Comparison of ENCODE assay signal across 9 mouse cellular contexts in the genomic region with DNA sequence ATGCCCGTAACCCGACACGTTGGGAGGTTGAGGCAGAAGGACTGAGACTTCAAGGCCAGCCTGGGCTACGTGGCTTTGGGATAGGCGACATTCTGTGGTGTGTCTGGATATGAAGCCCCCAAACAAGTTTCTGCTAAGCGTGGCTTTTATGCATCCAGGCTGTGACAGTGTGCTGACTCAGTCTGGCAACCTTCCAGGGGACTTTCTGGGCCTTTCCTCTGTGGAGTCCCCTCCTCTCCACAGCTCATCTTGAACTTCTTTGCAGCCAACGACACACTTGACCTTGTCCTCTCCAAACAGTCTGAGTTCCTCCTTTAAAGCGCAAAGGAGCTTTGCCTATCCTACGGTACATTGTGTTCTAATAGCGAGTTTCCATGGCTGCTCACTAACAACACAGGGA. TPM values are rescaled to one million over a fixed set of nuclear protein-coding genes. Genes with fewer than 3 reads are reported as not detected.
A peak's percentile ranks its signal among the peaks of the same experiment; 100 is the strongest.
DNase-seq lines count a peak whose midpoint lies in the region; ATAC-seq and TF ChIP-seq lines count a peak whose summit lies in the region.
"Had no signal": no experiment of that assay in that cellular context is flagged by ENCODE, and none has a peak within 500 bp of the region (broad histone marks: within the 10 kb centered on the region; RNA-seq: fewer than 3 reads in every experiment).

No protein-coding gene starts in this region.

- no peak overlapping the region for H3K4me3 ChIP-seq in kidney, embryonic 14.5 days (ENCODE audit: low read length)
- H3K4me3 ChIP-seq in lung, embryonic 14.5 days (ENCODE audit: low read depth, low read length): no peak overlapping the region
- no peak overlapping the region for H3K4me3 ChIP-seq in stomach, postnatal 0 days (ENCODE audit: low read depth, low read length)

- no peak overlapping the region for H3K27ac ChIP-seq in kidney, embryonic 14.5 days (ENCODE audit: low read depth, low read length)
- H3K27ac ChIP-seq in lung, embryonic 14.5 days (ENCODE audit: low read depth): peak overlapping the region; percentile 64
- H3K27ac ChIP-seq in stomach, postnatal 0 days (replicated peaks): peak overlapping the region; percentile 53

- no peak for ATAC-seq in kidney, embryonic 14.5 days (ENCODE audit: low FRiP score, low TSS enrichment)
- peak; percentile 49; the same call in 1 of the 2 replicates for ATAC-seq in lung, embryonic 14.5 days (ENCODE audit: insufficient read depth)
- peak; percentile 36 for ATAC-seq in stomach, postnatal 0 days (ENCODE audit: low FRiP score, low TSS enrichment)
- no peak for ATAC-seq in erythroid progenitor cell, adult 5-6 weeks (replicated peaks; ENCODE audit: low FRiP score, poor library complexity, severe bottlenecking)

- TF ChIP-seq CTCF in lung, embryonic 14.5 days (IDR thresholded peaks at IDR 0.05; ENCODE audit: low read depth): no peak
- no peak for TF ChIP-seq CTCF in stomach, postnatal 0 days (IDR thresholded peaks at IDR 0.05; ENCODE audit: low read depth)

- H3K36me3 ChIP-seq in kidney, embryonic 14.5 days (ENCODE audit: control insufficient read depth, insufficient read depth, low read length): no peaks in the 10 kb centered on the region
- H3K36me3 ChIP-seq in lung, embryonic 14.5 days (ENCODE audit: insufficient read depth): no peaks in the 10 kb centered on the region
- no peaks in the 10 kb centered on the region for H3K36me3 ChIP-seq in stomach, postnatal 0 days (ENCODE audit: control insufficient read depth, insufficient read depth, low read length)

- peak; percentile 40 to 54 for DNase-seq in kidney, postnatal 36 days
- DNase-seq in 3T3-L1 (ENCODE audit: low read depth, low spot score): peak; percentile 94
- peak; percentile 89 to 93 for DNase-seq in adrenal gland, adult (ENCODE audit: inconsistent age in 2 of 2, low spot score in 1 of 2)
- peak; percentile 71 to 82 for DNase-seq in heart, adult 18-20 months
- peak; percentile 89 for DNase-seq in lung, embryonic 14.5 days
- peak; percentile 28 for DNase-seq in stomach, postnatal 0 days (ENCODE audit: low spot score)

- H3K4me1 ChIP-seq in kidney, embryonic 14.5 days (ENCODE audit: control insufficient read depth, insufficient read depth, low read length): 0 out of 2 replicates have a peak, but pooled peaks cover 8% of the 10 kb centered on the region
- H3K4me1 ChIP-seq in lung, embryonic 14.5 days (ENCODE audit: insufficient read depth): peaks cover 16% of the 10 kb centered on the region; the same call in 1 of the 2 replicates
- no peaks in the 10 kb centered on the region for H3K4me1 ChIP-seq in stomach, postnatal 0 days (replicated peaks; ENCODE audit: control insufficient read depth, insufficient read depth)

- TF ChIP-seq EP300 in stomach, postnatal 0 days (optimal IDR thresholded peaks at IDR 0.05): no peak

- H3K9me3 ChIP-seq in kidney, embryonic 14.5 days (ENCODE audit: control insufficient read depth, low read length): no peaks in the 10 kb centered on the region
- H3K9me3 ChIP-seq in lung, embryonic 14.5 days (ENCODE audit: low read depth, low read length): no peaks in the 10 kb centered on the region
- H3K9me3 ChIP-seq in stomach, postnatal 0 days (ENCODE audit: control insufficient read depth, low read length): no peaks in the 10 kb centered on the region

- H3K4me2 ChIP-seq in kidney, embryonic 14.5 days (replicated peaks; ENCODE audit: low read depth, low read length): no peak overlapping the region
- no peak overlapping the region for H3K4me2 ChIP-seq in lung, embryonic 14.5 days
- H3K4me2 ChIP-seq in stomach, postnatal 0 days (replicated peaks; ENCODE audit: low read depth): no peak overlapping the region

- H3K27me3 ChIP-seq in kidney, embryonic 14.5 days (ENCODE audit: control insufficient read depth, insufficient read depth, low read length): no peaks in the 10 kb centered on the region
- no peaks in the 10 kb centered on the region for H3K27me3 ChIP-seq in lung, embryonic 14.5 days (ENCODE audit: insufficient read depth, low read length)
- no peaks in the 10 kb centered on the region for H3K27me3 ChIP-seq in stomach, postnatal 0 days (ENCODE audit: control insufficient read depth, insufficient read depth, low read length)

- 73% methylated on average over 10 of the region's 10 CpGs for WGBS in kidney, embryonic 14.5 days
- 37% methylated on average over 10 of the region's 10 CpGs for WGBS in lung, embryonic 14.5 days
- whole genome bisulfite sequencing in stomach, postnatal 0 days: 50% methylated on average over 10 of the region's 10 CpGs

- no peak overlapping the region for H3K9ac ChIP-seq in kidney, embryonic 14.5 days (ENCODE audit: low read depth, low read length)
- H3K9ac ChIP-seq in lung, embryonic 14.5 days: 0 out of 2 replicates have a peak overlapping the region, but pooled peaks have one; percentile 11
- no peak overlapping the region for H3K9ac ChIP-seq in stomach, postnatal 0 days (ENCODE audit: low read length)

RNA-seq across cellular contexts. Expression of gene Stxbp3, which starts 15.5 kb away (rescaled TPM):
- 27.5 and 32.1 TPM in 2 replicates for polyA plus RNA-seq in kidney, embryonic 14.5 days (2014; fragmentation: Nextera tagmentation; extraction: Ambion mirVana)
- 10 to 100 TPM; 24.6 to 32.5 TPM for total RNA-seq in heart, adult 18-20 months (2021)
- 33.8 and 35.0 TPM in 2 replicates for polyA plus RNA-seq in lung, embryonic 14.5 days (2014; fragmentation: Nextera tagmentation; extraction: Ambion mirVana)
- polyA plus RNA-seq in stomach, postnatal 0 days (2015; fragmentation: Nextera tagmentation; extraction: Ambion mirVana): 38.6 and 39.3 TPM in 2 replicates
- total RNA-seq in erythroid progenitor cell, adult 5-6 weeks (2015; ENCODE audit: low replicate concordance): 32.8 and 49.9 TPM in 2 replicates
- total RNA-seq in erythroid progenitor cell, adult 5-6 weeks (2017; ENCODE audit: low replicate concordance): 33.5 and 51.2 TPM in 2 replicates

RNA-seq across cellular contexts. Expression of gene Fndc7, which starts 33.9 kb away (rescaled TPM):
- polyA plus RNA-seq in kidney, embryonic 14.5 days (2014; fragmentation: Nextera tagmentation; extraction: Ambion mirVana): not detected in 2 replicates
- total RNA-seq in heart, adult 18-20 months (2021): under 1 TPM; 0.07 to 0.18 TPM
- 0.12 and 0.59 TPM in 2 replicates for polyA plus RNA-seq in lung, embryonic 14.5 days (2014; fragmentation: Nextera tagmentation; extraction: Ambion mirVana)
- polyA plus RNA-seq in stomach, postnatal 0 days (2015; fragmentation: Nextera tagmentation; extraction: Ambion mirVana): 0.28 and 0.67 TPM in 2 replicates
- total RNA-seq in erythroid progenitor cell, adult 5-6 weeks (2015; ENCODE audit: low replicate concordance): not detected in 2 replicates
- not detected in 2 replicates for total RNA-seq in erythroid progenitor cell, adult 5-6 weeks (2017; ENCODE audit: low replicate concordance)
- polyA plus RNA-seq: limb, embryonic 11.5 days had no signal

RNA-seq across cellular contexts. Expression of gene Prpf38b, which starts 55.7 kb away (rescaled TPM):
- 58.3 and 73.7 TPM in 2 replicates for polyA plus RNA-seq in kidney, embryonic 14.5 days (2014; fragmentation: Nextera tagmentation; extraction: Ambion mirVana)
- total RNA-seq in heart, adult 18-20 months (2021): 10 to 100 TPM; 16.7 to 19.3 TPM
- polyA plus RNA-seq in lung, embryonic 14.5 days (2014; fragmentation: Nextera tagmentation; extraction: Ambion mirVana): 65.8 and 72.0 TPM in 2 replicates
- 26.1 and 31.1 TPM in 2 replicates for polyA plus RNA-seq in stomach, postnatal 0 days (2015; fragmentation: Nextera tagmentation; extraction: Ambion mirVana)
- total RNA-seq in erythroid progenitor cell, adult 5-6 weeks (2015; ENCODE audit: low replicate concordance): 106 and 128 TPM in 2 replicates
- total RNA-seq in erythroid progenitor cell, adult 5-6 weeks (2017; ENCODE audit: low replicate concordance): 197 and 285 TPM in 2 replicates

Comparison
In these comparisons a context has a peak if more than half of its experiments do, and no peak if none do; other contexts are left out.
1. DNase-seq: peak in every context shown above with its lines; median percentile 94 in 3T3-L1; 91 in adrenal gland, adult; 89 in lung, embryonic 14.5 days; 76 in heart, adult 18-20 months; 47 in kidney, postnatal 36 days; 28 in stomach, postnatal 0 days.
2. ATAC-seq: peak in lung, embryonic 14.5 days (single experiment) and stomach, postnatal 0 days (single experiment); none in kidney, embryonic 14.5 days (single experiment) and erythroid progenitor cell, adult 5-6 weeks (single experiment).